Mouse (Mus musculus) heart, adult 2 months (tissue): ENCODE data around the gene Efhd1. TPM values are rescaled to one million over a fixed set of nuclear protein-coding genes. Genes with fewer than 3 reads are reported as not detected.

Experiments
- DNase-seq, 2 experiments: peaks; one replicate each; pipeline ENCODE4 v3.0.0; 2021
- H3K27ac ChIP-seq: fragments of 200-600 bp; 2 replicates; pipeline ENCODE4 v1.8.1; 2022
- H3K27me3 ChIP-seq: fragments of 200-500 bp; 2 replicates; pipeline ENCODE4 v1.6.1; 2012; ENCODE audit warnings: mild to moderate bottlenecking, low read length, inconsistent platforms, mixed read lengths; ENCODE audit not compliant: control insufficient read depth, insufficient read depth
- H3K36me3 ChIP-seq: fragments of 200-500 bp; 2 replicates; pipeline ENCODE4 v1.6.1; 2012; ENCODE audit warnings: low read length, inconsistent platforms; ENCODE audit not compliant: control insufficient read depth, insufficient read depth
- H3K4me1 ChIP-seq: fragments of 200-500 bp; 2 replicates; pipeline ENCODE4 v1.6.1; 2011; ENCODE audit warnings: low read length; ENCODE audit not compliant: control insufficient read depth, insufficient read depth
- H3K4me3 ChIP-seq: fragments of 200-600 bp; 2 replicates; pipeline ENCODE4 v1.8.1; 2022
- H3K79me2 ChIP-seq: fragments of 200-500 bp; replicated peaks from 2 replicates; pipeline ENCODE4 v1.6.1; 2012; ENCODE audit warnings: mild to moderate bottlenecking, inconsistent platforms, low read length, moderate library complexity, mixed read lengths; ENCODE audit not compliant: control insufficient read depth, insufficient read depth
- H3K9ac ChIP-seq: fragments of 200-500 bp; 2 replicates; pipeline ENCODE4 v1.6.1; 2012; ENCODE audit warnings: low read depth, mild to moderate bottlenecking, control low read depth, inconsistent platforms, low read length, mixed read lengths
- CTCF ChIP-seq: fragments of 200-600 bp; IDR thresholded peaks from 2 replicates; pipeline ENCODE4 v1.8.1; 2022; ENCODE audit warnings: antibody characterized with exemption, mild to moderate bottlenecking, moderate library complexity
- EP300 ChIP-seq: fragments of 200-500 bp; IDR thresholded peaks from 2 replicates; pipeline ENCODE4 v1.6.1; 2011; ENCODE audit warnings: low read depth, low read length, control low read depth; ENCODE audit not compliant: insufficient read depth
- POLR2A ChIP-seq: fragments of 200-500 bp; IDR thresholded peaks from 2 replicates; pipeline ENCODE4 v1.6.1; 2011; ENCODE audit warnings: mild to moderate bottlenecking, low read depth, low read length, control low read depth; ENCODE audit not compliant: insufficient read depth
- WGBS: fragments of 180-500 bp; shearing (Covaris S2); methylation state at CpG from one replicate; pipeline ENCODE4 v1.1.7; 2018; 5-methylcytosine and 5-hydroxymethylcytosine counted together
- intact Hi-C: fragments of 180-260 bp; cut with DNase I; formaldehyde crosslinking; loops from one replicate; pipeline ENCODE4 v1.15.1; 2025
- polyA plus RNA-seq: library from polyadenylated mRNA; depleted of rRNA; stranded (reverse); fragments of >200 nt; gene quantifications from 2 replicates; pipeline ENCODE4 v1.2.3, GENCODE M21; 2012; rRNA removed
- total RNA-seq, 2 experiments: library from RNA; stranded (reverse); gene quantifications; 2 replicates each; pipeline ENCODE4 v1.2.3; 2021

Gene Efhd1
- total and polyA plus RNA-seq, 3 experiments: 3.1 to 6.6 (median 5.1) TPM

- intact Hi-C loops: no loop called here
- Histone ChIP-seq H3K36me3 (peaks cover 10% of the 10 kb centered on the region), H3K9ac (peak within 1 kb of the TSS; percentile 89), H3K27ac (peak within 1 kb of the TSS; percentile 90), H3K27me3 (no peaks in the 10 kb centered on the region), H3K4me1 (peaks cover 5% of the 10 kb centered on the region), H3K79me2 (no peaks in the 10 kb centered on the region), H3K4me3 (peak within 1 kb of the TSS; percentile 98)
- DNase-seq: peak; percentile 97 to 98
- WGBS: under 1% methylated on average over 36 of the region's 36 CpGs
- TF ChIP-seq EP300: 0 out of 2 replicates have a peak, but pooled peaks have one; percentile 45
- peak; percentile 72 for TF ChIP-seq POLR2A
- no peak for TF ChIP-seq CTCF
These were observed 62.6 kb downstream of the Efhd1 start, which contains the start of gene Gigyf2 for GRCm38 (mm10) chr1:87326742-87327163. Gene Gigyf2 (plus strand): TSS chr1:87326998.

GRCm38 (mm10) chr1:87327165-87327861 is 63.1 kb downstream of the Efhd1 start:
- under 1% methylated on average over 51 of the region's 53 CpGs for WGBS
- Histone ChIP-seq H3K27me3 (no peaks in the 10 kb centered on the region), H3K36me3 (peaks cover 10% of the 10 kb centered on the region), H3K27ac (peak overlapping the region; percentile 90), H3K4me1 (peaks cover 6% of the 10 kb centered on the region), H3K9ac (peak overlapping the region; percentile 89), H3K4me3 (peak overlapping the region; percentile 98), H3K79me2 (no peaks in the 10 kb centered on the region)
- no peak for DNase-seq
- intact Hi-C loops: no loop called here
- no peak for TF ChIP-seq EP300
- TF ChIP-seq CTCF: peak; percentile 12; the same call in 1 of the 2 replicates

- no peak overlapping the region for H3K27ac ChIP-seq
- DNase-seq: no peak
- peaks cover 10% of the 10 kb centered on the region for H3K36me3 ChIP-seq
- H3K9ac ChIP-seq: no peak overlapping the region
- H3K4me3 ChIP-seq: no peak overlapping the region
- H3K79me2 ChIP-seq: no peaks in the 10 kb centered on the region
- TF ChIP-seq EP300: no peak
- TF ChIP-seq CTCF: no peak
- no peak for TF ChIP-seq POLR2A
- peaks cover 6% of the 10 kb centered on the region for H3K4me1 ChIP-seq
- H3K27me3 ChIP-seq: no peaks in the 10 kb centered on the region
- intact Hi-C loops: no loop called here
- whole genome bisulfite sequencing: 64% methylated on average over 4 of the region's 4 CpGs
These were observed 67.6 kb downstream of the Efhd1 start for GRCm38 (mm10) chr1:87331774-87332173.

GRCm38 (mm10) chr1:87350576-87350975 is 86.4 kb downstream of the Efhd1 start:
- Histone ChIP-seq H3K36me3 (no peaks in the 10 kb centered on the region; the same call in 1 of the 2 replicates), H3K79me2 (peaks cover 2% of the 10 kb centered on the region; the same call in 1 of the 2 replicates), H3K27ac (no peak overlapping the region), H3K9ac (no peak overlapping the region), H3K4me3 (no peak overlapping the region), H3K27me3 (no peaks in the 10 kb centered on the region), H3K4me1 (no peaks in the 10 kb centered on the region; the same call in 1 of the 2 replicates)
- no peak for DNase-seq
- TF ChIP-seq EP300 (no peak), POLR2A (no peak), CTCF (no peak)
- 67% methylated on average over 2 of the region's 2 CpGs for WGBS
- intact Hi-C loops: loop anchor here (10.0 kb wide), 1 partner anchor 106 kb away; no protein-coding TSS in a partner anchor

GRCm38 (mm10) chr1:87360276-87360675 is 96.1 kb downstream of the Efhd1 start:
- intact Hi-C loops: no loop called here
- WGBS: 71% methylated on average over 1 of the region's 1 CpGs
- H3K27ac ChIP-seq: no peak overlapping the region
- no peaks in the 10 kb centered on the region for H3K79me2 ChIP-seq
- no peaks in the 10 kb centered on the region for H3K27me3 ChIP-seq
- no peak overlapping the region for H3K9ac ChIP-seq
- H3K36me3 ChIP-seq: peaks cover 2% of the 10 kb centered on the region; the same call in 1 of the 2 replicates
- DNase-seq: no peak
- no peak overlapping the region for H3K4me3 ChIP-seq
- no peaks in the 10 kb centered on the region for H3K4me1 ChIP-seq
- TF ChIP-seq EP300 (no peak), POLR2A (no peak), CTCF (no peak)

Other genes with a start within 250 kb of the Efhd1 start
- not detected for gene Alppl2, start 174.4 kb upstream of the Efhd1 start, total RNA-seq
- gene Alppl2, start 174.4 kb upstream of the Efhd1 start, polyA plus RNA-seq: not detected in 2 replicates
- gene Alpi, start 162.8 kb upstream of the Efhd1 start, total RNA-seq: not detected
- 0.06 TPM in 1 of 2 replicates, not detected in the other for gene Alpi, start 162.8 kb upstream of the Efhd1 start, polyA plus RNA-seq
- not detected for gene Akp3, start 139.4 kb upstream of the Efhd1 start, total RNA-seq
- 0.06 TPM in 1 of 2 replicates, not detected in the other for gene Akp3, start 139.4 kb upstream of the Efhd1 start, polyA plus RNA-seq
- gene Ecel1, start 107.8 kb upstream of the Efhd1 start, total RNA-seq: not detected
- 0.09 and 0.31 TPM in 2 replicates for gene Ecel1, start 107.8 kb upstream of the Efhd1 start, polyA plus RNA-seq
- gene Prss56, start 81.0 kb upstream of the Efhd1 start, total RNA-seq: not detected
- not detected in 2 replicates for gene Prss56, start 81.0 kb upstream of the Efhd1 start, polyA plus RNA-seq
- gene Chrnd, start 73.8 kb upstream of the Efhd1 start, total RNA-seq: not detected
- not detected in 2 replicates for gene Chrnd, start 73.8 kb upstream of the Efhd1 start, polyA plus RNA-seq
- gene Chrng, start 59.7 kb upstream of the Efhd1 start, total RNA-seq: not detected
- not detected in 2 replicates for gene Chrng, start 59.7 kb upstream of the Efhd1 start, polyA plus RNA-seq
- 10 to 100 TPM; 44.1 to 47.2 TPM for gene Eif4e2, start 50.4 kb upstream of the Efhd1 start, total RNA-seq
- 25.8 and 37.2 TPM in 2 replicates for gene Eif4e2, start 50.4 kb upstream of the Efhd1 start, polyA plus RNA-seq
- 10 to 100 TPM; 47.4 to 47.7 TPM for gene Gigyf2, start 62.6 kb downstream of the Efhd1 start, total RNA-seq
- gene Gigyf2, start 62.6 kb downstream of the Efhd1 start, polyA plus RNA-seq: 19.3 and 33.5 TPM in 2 replicates
- not detected for gene Kcnj13, start 130.4 kb downstream of the Efhd1 start, total RNA-seq
- gene Kcnj13, start 130.4 kb downstream of the Efhd1 start, polyA plus RNA-seq: 0.29 TPM in 1 of 2 replicates, not detected in the other
- gene Snorc, start 205.9 kb downstream of the Efhd1 start, total RNA-seq: not detected
- 1.6 TPM in 1 of 2 replicates, not detected in the other for gene Snorc, start 205.9 kb downstream of the Efhd1 start, polyA plus RNA-seq
- gene Neu2, start 245.5 kb downstream of the Efhd1 start, total RNA-seq: not detected
- gene Neu2, start 245.5 kb downstream of the Efhd1 start, polyA plus RNA-seq: 0.27 TPM in 1 of 2 replicates, not detected in the other